Mouse (Mus musculus): ENCODE results near the gene Pcgf5. TPM values are rescaled to one million over a fixed set of nuclear protein-coding genes. Genes with fewer than 3 reads are reported as not detected.

Gene Pcgf5
- polyA plus RNA-seq, 1 experiment from 2014 or later: 23.2 TPM

GRCm38 (mm10) chr19:36495555-36495954 is 147.4 kb downstream of the Pcgf5 start:
- ATAC-seq: no peak
- Histone ChIP-seq H3K9me3 (ENCODE audit: low read length) (no peaks in the 10 kb centered on the region), H3K4me1 (ENCODE audit: insufficient read depth, low read depth, low read length) (no peaks in the 10 kb centered on the region), H3K36me3 (ENCODE audit: insufficient read depth, low read length) (no peaks in the 10 kb centered on the region), H3K4me3 (ENCODE audit: low read depth, low read length) (no peak overlapping the region), H3K27me3 (replicated peaks; ENCODE audit: insufficient read depth, low read length) (no peaks in the 10 kb centered on the region), H3K4me2 (replicated peaks; ENCODE audit: low read depth, low read length) (no peak overlapping the region), H3K9ac (replicated peaks; ENCODE audit: low read depth) (no peak overlapping the region), H3K27ac (ENCODE audit: low read length) (no peak overlapping the region)
- DNase-seq (ENCODE audit: low spot score): peak; percentile 9
- 41% methylated on average over 3 of the region's 3 CpGs for WGBS
- no peak for TF ChIP-seq EP300 (IDR thresholded peaks at IDR 0.05)
- TF ChIP-seq CTCF (IDR thresholded peaks at IDR 0.05): no peak

GRCm38 (mm10) chr19:36496532-36496931 is 148.4 kb downstream of the Pcgf5 start:
- WGBS: 68% methylated on average over 4 of the region's 4 CpGs
- H3K9me3 ChIP-seq (ENCODE audit: low read length): no peaks in the 10 kb centered on the region
- ATAC-seq: no peak
- DNase-seq (ENCODE audit: low spot score): no peak
- H3K4me3 ChIP-seq (ENCODE audit: low read depth, low read length): no peak overlapping the region
- H3K4me2 ChIP-seq (replicated peaks; ENCODE audit: low read depth, low read length): no peak overlapping the region
- H3K27me3 ChIP-seq (replicated peaks; ENCODE audit: insufficient read depth, low read length): no peaks in the 10 kb centered on the region
- TF ChIP-seq EP300 (IDR thresholded peaks at IDR 0.05) (no peak), CTCF (IDR thresholded peaks at IDR 0.05) (no peak)
- H3K9ac ChIP-seq (replicated peaks; ENCODE audit: low read depth): no peak overlapping the region
- H3K27ac ChIP-seq (ENCODE audit: low read length): no peak overlapping the region
- H3K4me1 ChIP-seq (ENCODE audit: insufficient read depth, low read depth, low read length): no peaks in the 10 kb centered on the region
- no peaks in the 10 kb centered on the region for H3K36me3 ChIP-seq (ENCODE audit: insufficient read depth, low read length)

- Histone ChIP-seq H3K36me3 (ENCODE audit: insufficient read depth, low read length) (no peaks in the 10 kb centered on the region), H3K4me1 (ENCODE audit: insufficient read depth, low read depth, low read length) (no peaks in the 10 kb centered on the region), H3K27me3 (replicated peaks; ENCODE audit: insufficient read depth, low read length) (no peaks in the 10 kb centered on the region), H3K9ac (replicated peaks; ENCODE audit: low read depth) (no peak overlapping the region), H3K9me3 (ENCODE audit: low read length) (no peaks in the 10 kb centered on the region), H3K4me2 (replicated peaks; ENCODE audit: low read depth, low read length) (no peak overlapping the region), H3K4me3 (ENCODE audit: low read depth, low read length) (no peak overlapping the region), H3K27ac (ENCODE audit: low read length) (no peak overlapping the region)
- 62% methylated on average over 4 of the region's 4 CpGs for WGBS
- TF ChIP-seq CTCF (IDR thresholded peaks at IDR 0.05) (no peak), EP300 (IDR thresholded peaks at IDR 0.05) (no peak)
- DNase-seq (ENCODE audit: low spot score) (no peak), ATAC-seq (no peak)
Measured at GRCm38 (mm10) chr19:36497067-36497466, 149.0 kb downstream of the Pcgf5 start.

- H3K9me3 ChIP-seq (ENCODE audit: low read length): no peaks in the 10 kb centered on the region
- no peak for DNase-seq (ENCODE audit: low spot score)
- H3K4me3 ChIP-seq (ENCODE audit: low read depth, low read length): no peak overlapping the region
- no peak overlapping the region for H3K4me2 ChIP-seq (replicated peaks; ENCODE audit: low read depth, low read length)
- no peak overlapping the region for H3K27ac ChIP-seq (ENCODE audit: low read length)
- no peak for ATAC-seq
- H3K27me3 ChIP-seq (replicated peaks; ENCODE audit: insufficient read depth, low read length): no peaks in the 10 kb centered on the region
- TF ChIP-seq CTCF (IDR thresholded peaks at IDR 0.05) (no peak), EP300 (IDR thresholded peaks at IDR 0.05) (no peak)
- 54% methylated on average over 5 of the region's 5 CpGs for WGBS
- no peaks in the 10 kb centered on the region for H3K4me1 ChIP-seq (ENCODE audit: insufficient read depth, low read depth, low read length)
- H3K9ac ChIP-seq (replicated peaks; ENCODE audit: low read depth): no peak overlapping the region
- no peaks in the 10 kb centered on the region for H3K36me3 ChIP-seq (ENCODE audit: insufficient read depth, low read length)
Measured at GRCm38 (mm10) chr19:36497744-36498143, 149.6 kb downstream of the Pcgf5 start.

- H3K9ac ChIP-seq (replicated peaks; ENCODE audit: low read depth): no peak overlapping the region
- no peaks in the 10 kb centered on the region for H3K27me3 ChIP-seq (replicated peaks; ENCODE audit: insufficient read depth, low read length)
- no peaks in the 10 kb centered on the region for H3K9me3 ChIP-seq (ENCODE audit: low read length)
- no peaks in the 10 kb centered on the region for H3K4me1 ChIP-seq (ENCODE audit: insufficient read depth, low read depth, low read length)
- no peak overlapping the region for H3K27ac ChIP-seq (ENCODE audit: low read length)
- H3K4me2 ChIP-seq (replicated peaks; ENCODE audit: low read depth, low read length): no peak overlapping the region
- no peak overlapping the region for H3K4me3 ChIP-seq (ENCODE audit: low read depth, low read length)
- ATAC-seq (no peak), DNase-seq (ENCODE audit: low spot score) (no peak)
- WGBS: 91% methylated on average over 2 of the region's 2 CpGs
- H3K36me3 ChIP-seq (ENCODE audit: insufficient read depth, low read length): no peaks in the 10 kb centered on the region
- TF ChIP-seq EP300 (IDR thresholded peaks at IDR 0.05): no peak
- no peak for TF ChIP-seq CTCF (IDR thresholded peaks at IDR 0.05)
Measured at GRCm38 (mm10) chr19:36504716-36505115, 156.6 kb downstream of the Pcgf5 start.

Other genes starting within 250 kb of the Pcgf5 start
- 2.2 and 7.4 TPM in 2 replicates for gene Ankrd1, start 228.2 kb upstream of the Pcgf5 start, polyA plus RNA-seq (2015; fragmentation: Nextera tagmentation; extraction: Ambion mirVana)
- gene Hectd2, start 206.3 kb downstream of the Pcgf5 start, polyA plus RNA-seq (2015; fragmentation: Nextera tagmentation; extraction: Ambion mirVana): 1.4 and 1.6 TPM in 2 replicates